Mouse (Mus musculus): ENCODE data around the gene Gns.
"Not testable (repeated sequence)": the region's sequence is repeated elsewhere in the genome, so short reads cannot be mapped to it uniquely, and the experiment has no call there.

- not testable (repeated sequence) for TF ChIP-seq CTCF (IDR thresholded peaks at IDR 0.05; ENCODE audit: control insufficient read depth, insufficient read depth, low read length); POLR2A (IDR thresholded peaks at IDR 0.05; ENCODE audit: borderline replicate concordance, control insufficient read depth, low read depth, low read length)
These were observed 28.4 kb upstream of the Gns start for GRCm38 (mm10) chr10:121336536-121336935.
